Mouse (Mus musculus): ENCODE data around the gene Rhox3f. TPM values are rescaled to one million over a fixed set of nuclear protein-coding genes. Genes with fewer than 3 reads are reported as not detected.

The Rhox3f gene
- polyA plus RNA-seq (2017; shearing (Covaris generic)), result not detected

DNA sequence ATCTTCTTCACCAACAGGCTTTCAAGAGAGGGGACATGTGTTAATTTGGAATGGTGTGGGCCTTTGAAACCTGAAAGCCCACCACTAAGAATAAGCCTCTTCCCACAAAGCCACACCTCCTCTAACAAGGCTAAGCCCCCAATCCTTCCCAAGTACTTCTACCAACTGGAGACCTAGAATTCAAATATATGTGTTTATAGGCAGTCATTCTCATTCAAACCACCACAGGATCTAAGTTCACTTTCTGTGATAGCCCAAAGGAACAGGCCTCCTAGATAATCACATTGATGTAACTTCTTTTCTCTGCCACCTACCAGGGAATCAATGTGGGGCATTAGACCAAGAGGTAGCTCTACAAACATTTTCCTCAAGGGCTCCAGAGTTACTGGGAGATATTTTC lies at the start of gene Rhox3f:
TSS of gene Rhox3f (plus strand) at position 301 of the 400 bp plus-strand sequence.

DNA sequence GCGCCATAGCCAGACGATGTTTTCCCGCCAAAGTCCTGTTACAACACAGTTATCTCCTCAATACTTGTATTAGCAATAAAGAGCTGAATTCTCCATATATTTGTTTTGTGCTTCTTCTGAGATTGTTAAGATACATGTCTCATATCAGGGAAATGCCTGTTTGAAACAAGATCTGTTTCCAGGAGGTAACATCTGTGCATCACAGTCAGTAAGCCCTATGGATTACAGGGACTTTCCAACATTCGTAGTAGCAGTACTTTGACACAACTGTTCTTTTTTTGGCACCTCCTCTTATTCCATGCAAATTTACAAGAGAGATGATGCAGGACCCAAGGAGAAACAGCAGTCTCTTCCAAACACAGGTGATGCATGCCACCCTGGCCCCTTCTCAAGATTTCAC lies 39.1 kb upstream of the Rhox3f start, which contains the start of gene Rhox3e:
TSS of gene Rhox3e (plus strand) at position 301 of the 400 bp plus-strand sequence.

DNA sequence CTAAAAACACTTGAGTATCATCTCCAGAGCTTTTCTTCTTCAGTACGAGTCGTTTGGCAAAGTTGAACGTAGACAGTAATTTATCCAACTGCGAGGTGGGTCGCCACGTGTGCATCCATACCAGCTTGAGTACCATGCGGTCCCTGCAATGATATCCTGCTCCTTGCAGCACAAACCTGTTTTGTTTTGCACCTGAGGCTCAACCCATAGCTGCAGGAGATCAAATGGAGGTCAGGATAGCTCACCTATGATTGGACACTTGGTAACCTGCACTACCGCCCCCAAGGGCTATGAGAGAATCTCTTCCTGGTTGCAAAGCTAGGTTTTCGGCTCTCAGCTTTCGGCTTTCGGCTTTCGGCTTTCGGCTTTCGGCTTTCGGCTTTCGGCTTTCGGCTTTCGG lies 23.7 kb upstream of the Rhox3f start, which contains the start of gene Rhox4e:
TSS of gene Rhox4e (plus strand) at position 301 of the 400 bp plus-strand sequence.

DNA sequence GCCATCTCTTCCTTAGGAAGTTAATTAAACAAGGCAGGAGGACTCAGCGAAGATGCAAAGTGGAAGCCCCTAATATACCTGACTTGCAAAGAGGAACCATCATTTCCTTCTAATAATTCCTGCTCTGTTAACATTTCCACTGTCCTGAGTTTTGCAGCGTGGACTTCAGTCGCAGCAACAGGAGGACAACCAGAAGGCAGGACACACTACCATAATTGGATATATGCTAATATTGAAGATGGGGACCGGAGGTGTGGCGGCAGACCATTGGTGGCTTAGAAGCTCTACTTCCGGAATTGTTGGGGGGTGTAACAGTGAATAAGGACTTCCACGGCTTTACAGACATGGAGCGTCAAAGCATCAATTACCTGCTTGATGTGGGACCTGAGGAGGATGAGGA lies 9.7 kb upstream of the Rhox3f start, which contains the start of gene Rhox2f:
TSS of gene Rhox2f (plus strand) at position 301 of the 400 bp plus-strand sequence.

DNA sequence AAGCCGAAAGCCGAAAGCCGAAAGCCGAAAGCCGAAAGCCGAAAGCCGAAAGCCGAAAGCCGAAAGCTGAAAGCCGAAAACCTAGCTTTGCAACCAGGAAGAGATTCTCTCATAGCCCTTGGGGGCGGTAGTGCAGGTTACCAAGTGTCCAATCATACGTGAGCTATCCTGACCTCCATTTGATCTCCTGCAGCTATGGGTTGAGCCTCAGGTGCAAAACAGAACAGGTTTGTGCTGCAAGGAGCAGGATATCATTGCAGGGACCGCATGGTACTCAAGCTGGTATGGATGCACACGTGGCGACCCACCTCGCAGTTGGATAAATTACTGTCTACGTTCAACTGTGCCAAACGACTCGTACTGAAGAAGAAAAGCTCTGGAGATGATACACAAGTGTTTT lies 26.8 kb downstream of the Rhox3f start, which contains the start of gene Rhox4f:
TSS of gene Rhox4f (minus strand) at position 101 of the 400 bp plus-strand sequence.

DNA sequence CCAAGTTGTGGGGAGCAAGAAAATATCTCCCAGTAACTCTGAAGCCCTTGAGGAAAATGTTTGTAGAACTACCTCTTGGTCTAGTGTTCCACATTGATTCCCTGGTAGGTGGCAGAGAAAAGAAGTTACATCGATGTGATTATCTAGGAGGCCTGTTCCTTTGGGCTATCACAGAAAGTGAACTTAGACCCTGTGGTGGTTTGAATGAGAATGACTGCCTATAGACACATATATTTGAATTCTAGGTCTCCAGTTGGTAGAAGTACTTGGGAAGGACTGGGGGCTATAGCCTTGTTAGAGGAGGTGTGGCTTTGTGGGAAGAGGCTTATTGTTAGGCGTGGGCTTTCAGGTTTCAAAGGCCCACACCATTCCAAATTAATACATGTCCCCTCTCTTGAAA lies 47.7 kb downstream of the Rhox3f start, which contains the start of gene Rhox3g:
TSS of gene Rhox3g (minus strand) at position 101 of the 400 bp plus-strand sequence.

Other genes starting within 250 kb of the Rhox3f start
- not detected for gene Rhox3a2, start 201.0 kb upstream of the Rhox3f start, polyA plus RNA-seq (2017; shearing (Covaris generic))
- gene Rhox4a2, start 190.1 kb upstream of the Rhox3f start, polyA plus RNA-seq (2017; shearing (Covaris generic)), result not detected
- gene Rhox2b, start 168.9 kb upstream of the Rhox3f start, polyA plus RNA-seq (2017; shearing (Covaris generic)), result not detected
- gene Rhox4b, start 148.5 kb upstream of the Rhox3f start, polyA plus RNA-seq (2017; shearing (Covaris generic)), result 0.20 TPM
- not detected for gene Rhox2c, start 127.3 kb upstream of the Rhox3f start, polyA plus RNA-seq (2017; shearing (Covaris generic))
- not detected for gene Rhox3c, start 122.4 kb upstream of the Rhox3f start, polyA plus RNA-seq (2017; shearing (Covaris generic))
- gene Rhox4c, start 100.7 kb upstream of the Rhox3f start, polyA plus RNA-seq (2017; shearing (Covaris generic)), result not detected
- gene Rhox2d, start 87.6 kb upstream of the Rhox3f start, polyA plus RNA-seq (2017; shearing (Covaris generic)), result not detected
- gene Rhox4d, start 66.6 kb upstream of the Rhox3f start, polyA plus RNA-seq (2017; shearing (Covaris generic)), result not detected
- not detected for gene Rhox2e, start 50.5 kb upstream of the Rhox3f start, polyA plus RNA-seq (2017; shearing (Covaris generic))
- gene Rhox3e, start 39.0 kb upstream of the Rhox3f start, polyA plus RNA-seq (2017; shearing (Covaris generic)), result not detected
- gene Rhox4e, start 23.6 kb upstream of the Rhox3f start, polyA plus RNA-seq (2017; shearing (Covaris generic)), result not detected
- not detected for gene Rhox2f, start 9.6 kb upstream of the Rhox3f start, polyA plus RNA-seq (2017; shearing (Covaris generic))
- not detected for gene Rhox4f, start 26.7 kb downstream of the Rhox3f start, polyA plus RNA-seq (2017; shearing (Covaris generic))
- gene Rhox3g, start 47.6 kb downstream of the Rhox3f start, polyA plus RNA-seq (2017; shearing (Covaris generic)), result not detected
- gene Rhox2g, start 62.5 kb downstream of the Rhox3f start, polyA plus RNA-seq (2017; shearing (Covaris generic)), result not detected
- not detected for gene Rhox4g, start 70.3 kb downstream of the Rhox3f start, polyA plus RNA-seq (2017; shearing (Covaris generic))
- not detected for gene Rhox3h, start 87.8 kb downstream of the Rhox3f start, polyA plus RNA-seq (2017; shearing (Covaris generic))
- gene Rhox2h, start 92.3 kb downstream of the Rhox3f start, polyA plus RNA-seq (2017; shearing (Covaris generic)), result not detected
- not detected for gene Rhox5, start 223.8 kb downstream of the Rhox3f start, polyA plus RNA-seq (2017; shearing (Covaris generic))
- not detected for gene Rhox6, start 245.9 kb downstream of the Rhox3f start, polyA plus RNA-seq (2017; shearing (Covaris generic))